17 mouse cellular contexts compared by ENCODE assay signal in the genomic region with DNA sequence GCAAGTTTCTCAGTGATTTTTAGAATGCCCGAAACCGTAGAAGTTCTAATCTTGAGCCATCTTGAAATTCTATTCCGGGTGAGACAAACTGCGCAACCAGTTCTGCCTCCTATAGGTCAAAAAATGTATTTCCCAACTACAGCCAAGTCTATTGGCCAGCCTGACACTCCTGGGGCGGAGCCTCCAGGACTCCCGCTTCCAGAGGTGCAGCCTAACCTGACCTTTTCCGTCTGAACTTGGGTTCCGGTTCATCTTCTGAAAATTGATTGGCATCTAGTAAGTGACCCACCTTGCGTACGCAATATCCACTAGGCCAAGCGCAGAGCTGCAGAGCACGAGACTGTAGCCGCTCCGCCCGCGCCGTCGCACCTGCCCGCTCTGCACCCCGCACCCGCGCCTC. TPM values are rescaled to one million over a fixed set of nuclear protein-coding genes. Genes with fewer than 3 reads are reported as not detected.
DNase-seq lines count a peak whose midpoint lies in the region; ATAC-seq and TF ChIP-seq lines count a peak whose summit lies in the region.
"Had no signal": no experiment of that assay in that cellular context is flagged by ENCODE, and none has a peak within 500 bp of the region (broad histone marks: within the 10 kb centered on the region; RNA-seq: fewer than 3 reads in every experiment).

A gene (plus strand): TSS at position 197 of the 400 bp plus-strand sequence.

- no peaks in the 10 kb centered on the region; the same call in 1 of the 2 replicates for H3K4me1 ChIP-seq in hindbrain, embryonic 10.5 days (replicated peaks)
- H3K4me1 ChIP-seq in hindbrain, postnatal 0 days (ENCODE audit: insufficient read depth, low read length) = no peaks in the 10 kb centered on the region
- H3K4me1 ChIP-seq in hindbrain, embryonic 15.5 days (replicated peaks) = no peaks in the 10 kb centered on the region

- no peak for ATAC-seq in hindbrain, postnatal 0 days
- no peak for ATAC-seq in hindbrain, embryonic 15.5 days (ENCODE audit: low FRiP score, low read depth)
- ATAC-seq: activated CD4-positive, CD25-positive, alpha-beta regulatory T cell, adult 4 months had no signal

- H3K36me3 ChIP-seq in hindbrain, embryonic 10.5 days = no peaks in the 10 kb centered on the region
- no peaks in the 10 kb centered on the region for H3K36me3 ChIP-seq in hindbrain, postnatal 0 days (ENCODE audit: insufficient read depth, low read length)
- H3K36me3 ChIP-seq in hindbrain, embryonic 15.5 days = no peaks in the 10 kb centered on the region

- H3K4me3 ChIP-seq in hindbrain, embryonic 10.5 days = peak within 1 kb of the TSS; percentile 24
- no peak within 1 kb of the TSS for H3K4me3 ChIP-seq in hindbrain, postnatal 0 days (ENCODE audit: low read length)
- no peak within 1 kb of the TSS for H3K4me3 ChIP-seq in hindbrain, embryonic 15.5 days
- H3K4me3 ChIP-seq: myocyte had no signal

- no peak for DNase-seq in hindbrain, embryonic 10.5 days (ENCODE audit: low spot score)
- DNase-seq in hindbrain, postnatal 0 days (ENCODE audit: low spot score) = no peak
- DNase-seq in thymus, postnatal 4 days = peak; percentile 10
- DNase-seq in thymus, postnatal 25 days = no peak
- DNase-seq in layer of hippocampus, postnatal 10 days (ENCODE audit: low spot score in 2 of 2) = no peak
- DNase-seq in B cell, adult 2 months = no peak
- DNase-seq: heart, adult 11 months; kidney, adult 2 months had no signal

- no peak within 1 kb of the TSS for H3K4me2 ChIP-seq in hindbrain, postnatal 0 days (ENCODE audit: low read depth, low read length)
- H3K4me2 ChIP-seq in hindbrain, embryonic 15.5 days = peak within 1 kb of the TSS; percentile 34

- no peak within 1 kb of the TSS for H3K27ac ChIP-seq in hindbrain, embryonic 10.5 days
- no peak within 1 kb of the TSS for H3K27ac ChIP-seq in hindbrain, postnatal 0 days
- no peak within 1 kb of the TSS for H3K27ac ChIP-seq in hindbrain, embryonic 15.5 days (replicated peaks)
- H3K27ac ChIP-seq: macrophage; stomach, postnatal 0 days had no signal

- H3K9me3 ChIP-seq in hindbrain, embryonic 10.5 days = 0 out of 2 replicates have a peak, but pooled peaks cover 9% of the 10 kb centered on the region
- 0 out of 2 replicates have a peak, but pooled peaks cover 6% of the 10 kb centered on the region for H3K9me3 ChIP-seq in hindbrain, postnatal 0 days (ENCODE audit: low read length)
- H3K9me3 ChIP-seq in hindbrain, embryonic 15.5 days = no peaks in the 10 kb centered on the region

- TF ChIP-seq CTCF in hindbrain, postnatal 0 days (IDR thresholded peaks at IDR 0.05; ENCODE audit: low read depth) = no peak

- H3K27me3 ChIP-seq in hindbrain, embryonic 10.5 days (ENCODE audit: insufficient read depth, poor library complexity, severe bottlenecking) = peaks cover 17% of the 10 kb centered on the region
- no peaks in the 10 kb centered on the region for H3K27me3 ChIP-seq in hindbrain, postnatal 0 days (ENCODE audit: insufficient read depth, low read length)
- H3K27me3 ChIP-seq in hindbrain, embryonic 15.5 days = 0 out of 2 replicates have a peak, but pooled peaks cover 2% of the 10 kb centered on the region

- H3K9ac ChIP-seq in hindbrain, postnatal 0 days (replicated peaks; ENCODE audit: low read length) = no peak within 1 kb of the TSS
- H3K9ac ChIP-seq in hindbrain, embryonic 15.5 days = no peak within 1 kb of the TSS

- 61% methylated on average over 22 of the region's 22 CpGs for WGBS in hindbrain, embryonic 10.5 days
- 68% methylated on average over 22 of the region's 22 CpGs for WGBS in hindbrain, postnatal 0 days
- WGBS in hindbrain, embryonic 15.5 days = 56% methylated on average over 22 of the region's 22 CpGs

RNA-seq across cellular contexts. Expression of the gene that starts here (rescaled TPM):
- 0.29 TPM in 1 of 2 replicates, not detected in the other for polyA plus RNA-seq in hindbrain, embryonic 10.5 days (2016; fragmentation: Nextera tagmentation; extraction: Ambion mirVana)
- total RNA-seq in hindbrain, postnatal 0 days (2014; rRNA removed) = not detected in 2 replicates
- polyA plus RNA-seq in hindbrain, postnatal 0 days (2015; fragmentation: Nextera tagmentation; extraction: Ambion mirVana) = 0.09 TPM in 1 of 2 replicates, not detected in the other
- polyA plus RNA-seq in hindbrain, embryonic 15.5 days (2015; fragmentation: Nextera tagmentation; extraction: Ambion mirVana) = 0.08 TPM in 1 of 2 replicates, not detected in the other
- not detected for total RNA-seq in layer of hippocampus, postnatal 10 days (2021)
- total RNA-seq: adrenal gland, postnatal 4 days; layer of hippocampus, adult 8-10 months; left cerebral cortex, postnatal 25 days had no signal
- polyA plus RNA-seq: activated CD4-positive, CD25-positive, alpha-beta regulatory T cell, adult 4 months; kidney, adult 2 months; liver, embryonic 16.5 days; macrophage; myocyte; stomach, postnatal 0 days had no signal
